Mouse (Mus musculus) limb, embryonic 14.5 days (tissue): ENCODE data around the gene Eif2s1. TPM values are rescaled to one million over a fixed set of nuclear protein-coding genes. Genes with fewer than 3 reads are reported as not detected.

ENCODE experiments used
- ATAC-seq: fragments of 200-750 bp; cut with Nextera tagmentation; 2 replicates; pipeline ENCODE4 v1.8.0; 2017; ENCODE audit warnings: low read depth, moderate number of reproducible peaks, moderate TSS enrichment; ENCODE audit not compliant: low FRiP score
- DNase-seq: peaks from one replicate; pipeline ENCODE4 v3.0.0-alpha.2; 2015; ENCODE audit warnings: low spot score
- H3K27ac ChIP-seq: fragments of 300-500 bp; sonication (generic); replicated peaks from 2 replicates; pipeline ENCODE4 v1.5.1; 2014; ENCODE audit warnings: low read depth, mild to moderate bottlenecking, low read length, moderate library complexity, mixed read lengths
- H3K27me3 ChIP-seq: fragments of 300-500 bp; sonication (generic); 2 replicates; pipeline ENCODE4 v1.6.1; 2014; ENCODE audit warnings: low read length, mixed read lengths; ENCODE audit not compliant: control insufficient read depth, insufficient read depth
- H3K36me3 ChIP-seq: fragments of 300-500 bp; sonication (generic); 2 replicates; pipeline ENCODE4 v1.6.1; 2014; ENCODE audit warnings: mild to moderate bottlenecking, low read length, moderate library complexity, mixed read lengths; ENCODE audit not compliant: control insufficient read depth, insufficient read depth
- H3K4me1 ChIP-seq: fragments of 300-500 bp; sonication (generic); 2 replicates; pipeline ENCODE4 v1.6.1; 2014; ENCODE audit warnings: antibody characterized with exemption, low read length, mixed read lengths; ENCODE audit not compliant: control insufficient read depth, insufficient read depth
- H3K4me2 ChIP-seq: fragments of 300-500 bp; sonication (generic); replicated peaks from 2 replicates; pipeline ENCODE4 v1.6.1; 2014; ENCODE audit warnings: low read depth, mild to moderate bottlenecking, low read length, moderate library complexity; ENCODE audit not compliant: severe bottlenecking
- H3K4me3 ChIP-seq: fragments of 300-500 bp; sonication (generic); replicated peaks from 2 replicates; pipeline ENCODE4 v1.5.1; 2014; ENCODE audit warnings: low read length
- H3K9ac ChIP-seq: fragments of 300-500 bp; sonication (generic); 2 replicates; pipeline ENCODE4 v1.6.1; 2014; ENCODE audit warnings: mild to moderate bottlenecking, low read depth, low read length, moderate library complexity; ENCODE audit not compliant: severe bottlenecking
- H3K9me3 ChIP-seq: fragments of 300-500 bp; sonication (generic); 2 replicates; pipeline ENCODE4 v1.6.1; 2016; ENCODE audit warnings: low read length; ENCODE audit not compliant: control insufficient read depth
- POLR2A ChIP-seq: fragments of 200-500 bp; IDR thresholded peaks from 2 replicates; pipeline ENCODE4 v1.8.0; 2012; ENCODE audit warnings: inconsistent platforms, mild to moderate bottlenecking, moderate library complexity, borderline replicate concordance; ENCODE audit not compliant: insufficient read depth, insufficient read length; ENCODE audit errors: extremely low read depth
- WGBS: fragments of 180-500 bp; shearing (Covaris S2); extraction: QIAGEN DNeasy Blood & Tissue Kit; methylation state at CpG from one replicate; pipeline ENCODE4 v1.1.7; 2014; 5-methylcytosine and 5-hydroxymethylcytosine counted together
- polyA plus RNA-seq, 2 experiments: library from polyadenylated mRNA; depleted of rRNA in 1 of 2; stranded (reverse) in 1 of 2; unstranded in 1 of 2; fragments of >200 nt; fragmentation: Nextera tagmentation in 1 of 2; extraction: Ambion mirVana in 1 of 2; gene quantifications; 2 replicates each; pipeline versions ENCODE4 v1.2.1 to v1.2.3; 2012 to 2014

The Eif2s1 gene
- polyA plus RNA-seq, 2 experiments: 64.4 to 194 TPM

- no peak for ATAC-seq
- H3K4me1 ChIP-seq: no peaks in the 10 kb centered on the region
Observed at GRCm38 (mm10) chr12:78929900-78930299, 68.3 kb downstream of the Eif2s1 start.

GRCm38 (mm10) chr12:78936494-78936893 is 74.9 kb downstream of the Eif2s1 start:
- Histone ChIP-seq H3K36me3 (no peaks in the 10 kb centered on the region), H3K27me3 (no peaks in the 10 kb centered on the region), H3K9me3 (no peaks in the 10 kb centered on the region), H3K4me3 (no peak overlapping the region), H3K4me2 (no peak overlapping the region), H3K27ac (no peak overlapping the region), H3K9ac (no peak overlapping the region), H3K4me1 (no peaks in the 10 kb centered on the region)
- no peak for TF ChIP-seq POLR2A
- ATAC-seq: no peak
- no peak for DNase-seq
- WGBS: 43% methylated on average over 4 of the region's 4 CpGs

More at GRCm38 (mm10) chr12:78929900-78930299, 68.3 kb downstream of the Eif2s1 start:
- Histone ChIP-seq H3K9ac (no peak overlapping the region), H3K4me3 (no peak overlapping the region), H3K9me3 (no peaks in the 10 kb centered on the region), H3K27me3 (no peaks in the 10 kb centered on the region), H3K4me2 (no peak overlapping the region), H3K36me3 (no peaks in the 10 kb centered on the region), H3K27ac (no peak overlapping the region)
- TF ChIP-seq POLR2A: no peak
- WGBS: 76% methylated on average over 1 of the region's 1 CpGs
- no peak for DNase-seq

Other genes starting within 250 kb of the Eif2s1 start
- gene Fam71d, start 170.3 kb upstream of the Eif2s1 start, polyA plus RNA-seq (2012; rRNA removed): not detected in 2 replicates
- not detected in 2 replicates for gene Fam71d, start 170.3 kb upstream of the Eif2s1 start, polyA plus RNA-seq (2014; fragmentation: Nextera tagmentation; extraction: Ambion mirVana)
- 7.5 and 8.4 TPM in 2 replicates for gene Mpp5, start 112.9 kb upstream of the Eif2s1 start, polyA plus RNA-seq (2012; rRNA removed)
- 13.1 and 14.8 TPM in 2 replicates for gene Mpp5, start 112.9 kb upstream of the Eif2s1 start, polyA plus RNA-seq (2014; fragmentation: Nextera tagmentation; extraction: Ambion mirVana)
- gene Atp6v1d, start 181 bp upstream of the Eif2s1 start, polyA plus RNA-seq (2012; rRNA removed): 37.0 and 37.9 TPM in 2 replicates
- gene Atp6v1d, start 181 bp upstream of the Eif2s1 start, polyA plus RNA-seq (2014; fragmentation: Nextera tagmentation; extraction: Ambion mirVana): 64.3 and 70.2 TPM in 2 replicates
- gene Plek2, start 45.1 kb downstream of the Eif2s1 start, polyA plus RNA-seq (2012; rRNA removed): 1.2 and 1.5 TPM in 2 replicates
- gene Plek2, start 45.1 kb downstream of the Eif2s1 start, polyA plus RNA-seq (2014; fragmentation: Nextera tagmentation; extraction: Ambion mirVana): 4.5 and 5.8 TPM in 2 replicates
- gene Tmem229b, start 145.8 kb downstream of the Eif2s1 start, polyA plus RNA-seq (2012; rRNA removed): 7.3 and 10.9 TPM in 2 replicates
- gene Tmem229b, start 145.8 kb downstream of the Eif2s1 start, polyA plus RNA-seq (2014; fragmentation: Nextera tagmentation; extraction: Ambion mirVana): 7.2 and 7.4 TPM in 2 replicates
- 4.9 and 5.1 TPM in 2 replicates for gene Plekhh1, start 167.3 kb downstream of the Eif2s1 start, polyA plus RNA-seq (2012; rRNA removed)
- gene Plekhh1, start 167.3 kb downstream of the Eif2s1 start, polyA plus RNA-seq (2014; fragmentation: Nextera tagmentation; extraction: Ambion mirVana): 2.3 and 2.5 TPM in 2 replicates
- gene Pigh, start 227.8 kb downstream of the Eif2s1 start, polyA plus RNA-seq (2012; rRNA removed): 18.9 and 23.1 TPM in 2 replicates
- 29.4 and 31.2 TPM in 2 replicates for gene Pigh, start 227.8 kb downstream of the Eif2s1 start, polyA plus RNA-seq (2014; fragmentation: Nextera tagmentation; extraction: Ambion mirVana)